Mouse (Mus musculus) layer of hippocampus, adult 18-20 months (tissue): ENCODE results near the gene AC153137.1. TPM values are rescaled to one million over a fixed set of nuclear protein-coding genes. Genes with fewer than 3 reads are reported as not detected.
"Not testable (repeated sequence)": the region's sequence is repeated elsewhere in the genome, so short reads cannot be mapped to it uniquely, and the experiment has no call there.

ENCODE experiments used
- DNase-seq, 2 experiments: peaks; one replicate each; pipeline ENCODE4 v3.0.0; 2022; ENCODE audit warnings: low spot score in 2 of 2
- long read RNA-seq: library from polyadenylated mRNA; stranded (forward); transcript quantifications from one replicate; pipeline ENCODE4 v2.0.0, GENCODE M21; 2021
- total RNA-seq, 2 experiments: library from RNA; stranded (reverse); gene quantifications; 2 replicates each; pipeline ENCODE4 v1.2.3; 2021

AC153137.1 gene
- total RNA-seq = not detected
- long read RNA-seq = 0 reads

GRCm38 (mm10) chr1:30977868-30978267 is at the start of gene AC153137.1:
Gene AC153137.1, minus strand, starts transcription at chr1:30977968.
- DNase-seq = not testable (repeated sequence)

GRCm38 (mm10) chr1:31023173-31023572 is 45.4 kb upstream of the AC153137.1 start:
- no peak for DNase-seq

GRCm38 (mm10) chr1:31019283-31019682 is 41.5 kb upstream of the AC153137.1 start:
- no peak for DNase-seq

DNA sequence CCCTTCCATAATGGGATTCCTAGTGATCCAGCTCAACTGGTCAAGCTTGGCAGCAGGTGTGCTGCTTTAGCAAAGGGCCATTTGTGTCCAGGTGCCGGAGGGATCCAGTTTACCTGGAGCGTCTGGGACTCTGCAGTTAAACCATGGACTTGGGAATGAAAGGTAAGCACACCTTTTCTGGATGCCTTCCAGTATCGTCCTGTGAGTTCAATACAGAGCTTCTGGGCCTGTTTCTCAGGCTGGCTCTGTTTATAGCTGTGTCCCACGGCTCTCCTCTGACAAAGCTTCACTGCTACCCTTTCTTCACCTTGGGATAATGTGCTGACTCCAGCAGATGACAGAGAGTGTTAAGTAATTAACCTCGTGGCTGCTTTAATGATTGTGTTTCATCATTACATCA is 39.6 kb upstream of the AC153137.1 start:
- DNase-seq = no peak

GRCm38 (mm10) chr1:31016068-31016467 is 38.3 kb upstream of the AC153137.1 start:
- no peak for DNase-seq

DNA sequence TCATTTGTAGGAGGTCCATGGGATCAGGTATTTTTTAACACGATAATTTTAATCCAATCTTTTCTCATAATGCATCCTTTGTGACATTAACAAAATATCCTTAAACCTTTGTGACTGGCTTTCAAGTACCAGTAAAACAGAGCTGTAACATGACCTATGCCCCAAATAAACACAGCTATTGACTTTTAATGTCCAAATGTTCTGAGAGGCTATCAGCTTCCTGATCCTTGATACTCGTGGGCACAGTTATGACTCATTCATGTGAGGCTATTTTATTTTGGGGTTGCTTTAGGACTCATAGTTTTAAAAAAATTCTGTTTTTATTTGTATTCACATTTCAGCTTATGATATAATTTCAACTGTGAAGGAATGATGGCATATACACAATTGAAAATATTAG is 37.5 kb upstream of the AC153137.1 start:
- DNase-seq = no peak

DNA sequence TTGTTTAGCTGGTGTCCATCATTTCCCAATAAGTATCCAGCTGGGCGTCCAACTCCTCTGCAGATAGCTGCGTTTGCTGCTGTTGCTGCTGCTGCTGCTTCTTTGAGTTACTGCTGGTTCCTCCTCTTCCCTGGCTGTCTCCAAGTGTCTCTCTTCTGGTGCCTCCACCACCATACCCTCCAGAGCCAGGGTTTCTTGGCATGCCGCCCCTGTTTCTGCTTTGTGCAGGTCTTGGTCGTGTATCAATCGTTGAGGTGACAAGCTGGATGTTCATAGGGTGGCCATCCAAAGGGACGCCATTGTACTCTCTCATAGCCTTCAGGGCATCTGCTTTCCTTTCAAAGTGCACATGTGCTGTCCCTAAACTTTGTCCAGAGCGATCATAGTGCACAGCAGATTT is 529 bp downstream of the AC153137.1 start:
- DNase-seq = not testable (repeated sequence)

DNA sequence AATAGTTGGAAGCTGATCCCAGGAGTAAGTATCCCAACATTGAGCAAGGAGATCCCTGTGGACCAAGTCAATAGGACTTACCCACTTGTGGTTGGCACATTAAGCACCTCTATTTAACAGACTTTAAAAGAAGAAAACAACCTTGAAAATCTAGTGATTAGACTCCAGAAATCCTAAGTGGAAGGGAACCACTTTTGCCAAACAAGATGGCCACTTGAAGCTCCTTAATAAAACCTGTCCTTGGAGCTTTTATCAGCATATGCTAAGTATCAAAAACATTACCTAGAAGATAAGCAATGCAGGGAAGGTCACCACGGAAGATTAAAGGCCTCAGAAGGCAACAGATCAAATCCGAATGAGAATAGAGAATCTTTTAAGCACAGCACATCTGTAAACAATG is 26.0 kb downstream of the AC153137.1 start:
- DNase-seq = no peak

DNA sequence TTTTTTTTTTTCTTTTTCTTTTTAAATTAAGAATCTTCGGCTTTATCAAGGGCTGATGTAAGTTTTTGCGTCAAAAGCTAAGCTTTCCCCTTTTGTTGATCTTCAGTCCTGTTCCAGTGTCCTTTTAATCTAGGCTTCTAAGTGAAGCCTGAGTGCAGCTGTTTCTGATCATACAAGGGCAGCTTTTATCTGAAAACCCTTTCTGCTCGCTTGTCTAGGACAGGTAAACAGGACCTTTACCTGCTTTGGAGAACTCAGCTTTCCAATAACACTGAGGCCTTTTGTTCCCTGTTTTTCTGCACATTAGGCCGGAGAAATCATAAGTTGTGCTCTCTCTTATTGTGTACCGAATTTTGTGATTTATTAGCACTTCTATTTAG is 27.3 kb downstream of the AC153137.1 start:
- DNase-seq = no peak

GRCm38 (mm10) chr1:30949710-30950455 is 27.9 kb downstream of the AC153137.1 start:
- DNase-seq = peak; percentile 96 to 98

DNA sequence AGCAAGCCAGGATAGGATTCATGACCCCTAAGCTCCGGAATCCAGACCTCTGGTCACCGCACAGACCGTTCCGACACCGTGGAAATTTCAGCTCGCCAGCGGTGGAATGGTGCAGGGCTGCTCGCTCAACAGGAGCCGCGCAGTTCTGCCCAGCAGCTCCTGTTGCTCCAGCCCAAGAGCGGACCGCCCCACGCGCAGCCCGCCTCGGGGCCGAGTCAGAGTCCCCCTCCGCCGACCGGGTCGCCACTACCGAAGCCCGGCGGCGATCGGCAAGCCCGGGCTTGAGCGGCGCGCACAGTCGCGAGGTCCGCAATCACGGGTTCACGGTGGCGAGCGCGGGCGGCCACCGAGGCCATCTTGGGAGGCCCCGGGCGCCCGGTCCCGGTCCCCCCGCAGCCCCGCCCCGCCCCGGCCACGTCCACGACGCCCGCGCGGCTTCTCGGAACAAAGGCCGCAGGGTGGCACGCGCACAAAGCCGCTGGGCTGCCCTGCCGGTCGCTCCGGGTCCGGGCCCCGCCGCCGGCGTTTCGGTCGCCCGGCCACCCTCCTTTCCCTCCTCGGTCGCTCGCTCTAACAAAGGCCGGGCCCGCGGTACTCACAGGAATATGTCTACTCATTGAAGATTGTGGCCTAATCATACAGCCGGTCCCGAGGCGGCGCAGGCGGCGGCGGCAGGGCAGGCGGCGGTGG is 28.7 kb downstream of the AC153137.1 start:
- DNase-seq = peak in 1 of 2 experiments; percentile 60

GRCm38 (mm10) chr1:30948361-30948949 is 29.3 kb downstream of the AC153137.1 start:
- DNase-seq = peak in 1 of 2 experiments; percentile 32

DNA sequence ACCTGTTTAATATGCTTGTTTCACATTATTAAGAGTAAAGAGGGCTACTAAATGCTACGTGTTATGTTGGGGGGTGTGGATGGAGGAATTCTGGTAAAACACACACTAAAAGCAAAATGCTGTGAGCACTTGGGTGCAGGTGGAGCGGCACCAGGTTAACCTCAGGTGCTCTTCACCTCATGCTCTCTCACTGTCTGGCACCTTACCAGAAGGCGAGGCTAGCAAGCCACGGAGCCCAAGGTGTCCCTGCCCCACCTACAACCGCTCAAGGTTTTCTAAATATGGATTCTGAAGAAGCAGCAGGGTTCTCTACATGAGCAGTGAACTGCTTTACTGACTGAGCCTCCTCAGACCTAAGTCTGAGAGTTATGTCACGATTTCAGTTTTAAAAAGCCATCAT is 32.6 kb downstream of the AC153137.1 start:
- DNase-seq = no peak

- DNase-seq = no peak
These were observed 37.2 kb downstream of the AC153137.1 start for GRCm38 (mm10) chr1:30940571-30940970.

DNA sequence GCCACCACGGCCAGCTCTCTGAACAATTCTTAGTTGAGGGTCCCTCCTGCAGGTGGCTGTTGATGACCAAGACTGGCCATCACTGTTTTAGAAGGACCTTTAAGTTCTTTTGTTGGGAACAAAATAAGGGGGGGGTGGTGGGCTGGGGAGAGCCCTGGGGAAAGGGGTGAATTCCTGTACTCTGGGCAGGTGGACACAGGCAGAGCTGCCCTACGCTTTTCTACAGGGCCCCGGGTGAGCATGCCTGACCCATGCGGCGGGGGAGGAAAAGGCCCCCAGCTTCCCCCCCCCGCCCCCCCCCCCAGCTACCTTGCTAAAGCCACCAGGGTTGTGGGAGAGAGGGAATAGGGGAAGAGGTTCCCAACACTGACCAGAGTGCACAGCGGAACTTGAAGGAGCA is 39.4 kb downstream of the AC153137.1 start:
- DNase-seq = no peak

DNA sequence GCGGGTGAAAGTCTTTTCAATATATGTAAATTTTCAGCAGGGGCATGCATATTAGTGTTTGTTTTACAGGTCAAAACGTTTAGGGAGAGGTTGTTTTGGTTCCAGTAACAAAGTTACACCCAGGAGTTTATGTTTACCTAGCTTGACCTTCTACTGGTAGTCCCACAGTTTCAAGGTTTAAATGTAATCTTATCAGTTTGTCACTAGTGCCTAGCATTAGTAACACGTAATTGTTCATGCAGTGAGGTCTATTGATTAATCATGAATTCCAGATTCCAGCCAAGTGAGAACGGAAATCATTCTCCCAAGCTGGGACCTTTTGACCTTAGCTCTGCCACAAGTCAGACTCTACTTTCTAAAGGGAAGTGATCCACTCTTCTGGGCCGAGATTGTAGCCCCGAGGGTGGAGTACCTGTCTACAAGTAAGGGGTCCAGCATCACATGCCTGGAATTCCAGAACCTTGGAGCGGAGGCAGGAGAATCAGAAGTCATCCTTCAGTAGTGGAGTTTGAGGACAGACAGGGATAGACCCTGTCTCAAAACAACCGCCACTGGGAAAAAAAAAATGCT is 40.3 kb downstream of the AC153137.1 start:
- no peak for DNase-seq

DNA sequence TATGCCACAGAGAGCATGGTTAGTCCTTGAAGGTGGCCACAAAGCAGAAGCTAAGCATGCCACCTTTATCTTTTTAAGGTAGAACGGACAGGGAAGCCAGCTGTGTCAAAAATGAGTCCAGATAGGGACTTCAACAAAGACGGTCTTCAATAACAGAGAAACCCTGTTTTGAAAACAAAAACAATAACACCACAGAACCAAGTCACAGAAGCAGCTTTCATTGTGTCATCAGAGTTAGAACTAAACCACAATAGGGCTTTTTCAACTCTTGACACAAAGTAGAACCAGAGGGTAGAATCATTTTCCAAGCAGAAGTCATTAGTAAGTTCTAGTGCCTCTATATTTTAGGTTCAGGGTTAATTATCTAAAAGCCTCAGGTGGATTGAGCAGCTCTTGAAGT is 41.3 kb downstream of the AC153137.1 start:
- no peak for DNase-seq

GRCm38 (mm10) chr1:30930823-30931222 is 46.9 kb downstream of the AC153137.1 start:
- peak in 1 of 2 experiments; percentile 41 for DNase-seq

DNA sequence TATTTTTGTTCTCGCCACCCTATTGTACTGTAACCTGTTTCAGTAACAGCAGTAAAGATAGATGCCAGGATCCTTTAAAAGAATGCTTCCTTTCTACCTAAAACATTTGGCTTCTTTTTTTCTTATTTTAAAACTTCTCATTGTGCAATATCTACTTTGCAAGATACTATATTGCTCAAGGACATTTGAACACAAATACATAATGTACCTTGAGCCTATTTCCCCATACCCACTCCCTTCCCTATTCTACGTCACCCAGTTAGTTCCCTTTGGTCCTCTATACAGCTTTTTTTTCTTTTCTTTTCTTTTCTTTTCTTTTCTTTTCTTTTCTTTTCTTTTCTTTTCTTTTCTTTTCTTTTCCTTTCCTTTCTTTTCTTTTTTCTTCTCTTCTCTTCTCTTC is 47.6 kb downstream of the AC153137.1 start:
- no peak for DNase-seq
